In genomic region chr7:117393976-117394375, GRCm38 (mm10) we compare ENCODE assay signal across 11 mouse cellular contexts. TPM values are rescaled to one million over a fixed set of nuclear protein-coding genes. Genes with fewer than 3 reads are reported as not detected.
DNase-seq lines count a peak whose midpoint lies in the region; ATAC-seq and TF ChIP-seq lines count a peak whose summit lies in the region.
"Had no signal": no experiment of that assay in that cellular context is flagged by ENCODE, and none has a peak within 500 bp of the region (broad histone marks: within the 10 kb centered on the region; RNA-seq: fewer than 3 reads in every experiment).

No protein-coding gene starts in this region.

- peaks cover 10% of the 10 kb centered on the region; the same call in 1 of the 2 replicates for H3K36me3 ChIP-seq in forebrain, embryonic 13.5 days (ENCODE audit: poor library complexity, severe bottlenecking)
- H3K36me3 ChIP-seq in forebrain, embryonic 15.5 days: no peaks in the 10 kb centered on the region
- peaks cover 5 to 63% of the 10 kb centered on the region in 2 experiments for H3K36me3 ChIP-seq in MEL (ENCODE audit: control insufficient read depth in 1 of 2, insufficient read depth in 2 of 2, low read length in 2 of 2)
- H3K36me3 ChIP-seq in intestine, postnatal 0 days (ENCODE audit: control insufficient read depth, insufficient read depth): no peaks in the 10 kb centered on the region

- peak; percentile 96 for DNase-seq in MEL (ENCODE audit: low read depth, low spot score)
- no peak for DNase-seq in layer of hippocampus, adult 11-12 months (ENCODE audit: low spot score)
- no peak for DNase-seq in embryo, embryonic 11 days
- DNase-seq in right cerebral cortex, postnatal 25 days: no peak
- DNase-seq: cerebellum, adult 18-20 months; heart, adult 18-20 months had no signal

- peaks cover 35% of the 10 kb centered on the region for H3K79me2 ChIP-seq in MEL (ENCODE audit: control insufficient read depth, insufficient read depth, low read length, poor library complexity)

- H3K4me3 ChIP-seq in forebrain, embryonic 13.5 days: no peak overlapping the region
- no peak overlapping the region for H3K4me3 ChIP-seq in forebrain, embryonic 15.5 days
- H3K4me3 ChIP-seq in MEL (ENCODE audit: control insufficient read depth in 1 of 2, insufficient read depth in 1 of 2, low read depth in 2 of 2, low read length in 2 of 2): peak overlapping the region in 1 of 2 experiments; percentile 29; a peak in 1 of 4 replicates
- no peak overlapping the region for H3K4me3 ChIP-seq in intestine, postnatal 0 days (ENCODE audit: low read depth, low read length)

- no peak for TF ChIP-seq CTCF in MEL (IDR thresholded peaks at IDR 0.05 in 2 of 3, conservative IDR thresholded peaks at IDR 0.05 in 1 of 3; ENCODE audit: control insufficient read depth in 1 of 3, insufficient read depth in 1 of 3, low read depth in 2 of 3, low read length in 3 of 3, poor library complexity in 1 of 3, severe bottlenecking in 1 of 3)
- TF ChIP-seq CTCF in intestine, postnatal 0 days (IDR thresholded peaks at IDR 0.05; ENCODE audit: low read depth): no peak

- peak; percentile 50 to 51; a peak in 2 of 4 replicates for TF ChIP-seq POLR2A in MEL (IDR thresholded peaks at IDR 0.05; ENCODE audit: control insufficient read depth in 1 of 2, insufficient read depth in 1 of 2, low read depth in 1 of 2, low read length in 2 of 2, poor library complexity in 1 of 2)

- no peak for ATAC-seq in forebrain, embryonic 13.5 days
- no peak for ATAC-seq in forebrain, embryonic 15.5 days (replicated peaks)
- peak; percentile 63 for ATAC-seq in intestine, postnatal 0 days
- ATAC-seq in neutrophil, adult 5-6 weeks (ENCODE audit: extremely low read depth, insufficient number of reproducible peaks, low FRiP score, poor library complexity, severe bottlenecking): peak; percentile 87

- TF ChIP-seq RAD21 in MEL (IDR thresholded peaks at IDR 0.05; ENCODE audit: low read depth, low read length): no peak

- 0 out of 2 replicates have a peak overlapping the region, but pooled peaks have one; percentile 2 for H3K27ac ChIP-seq in forebrain, embryonic 13.5 days
- no peak overlapping the region for H3K27ac ChIP-seq in forebrain, embryonic 15.5 days (replicated peaks)
- H3K27ac ChIP-seq in MEL (ENCODE audit: control insufficient read depth, low read depth, low read length): peak overlapping the region; percentile 99
- H3K27ac ChIP-seq in intestine, postnatal 0 days (ENCODE audit: low read depth, low read length): no peak overlapping the region
- H3K27ac ChIP-seq: kidney, postnatal 0 days had no signal

- 76% methylated on average over 4 of the region's 4 CpGs for WGBS in forebrain, embryonic 13.5 days
- WGBS in forebrain, embryonic 15.5 days: 81% methylated on average over 4 of the region's 4 CpGs
- 30% methylated on average over 4 of the region's 4 CpGs for WGBS in intestine, postnatal 0 days

- H3K9ac ChIP-seq in forebrain, embryonic 13.5 days: no peak overlapping the region
- H3K9ac ChIP-seq in forebrain, embryonic 15.5 days (replicated peaks): no peak overlapping the region
- H3K9ac ChIP-seq in MEL (ENCODE audit: control insufficient read depth, low read depth, low read length, poor library complexity, severe bottlenecking): peak overlapping the region; percentile 48
- no peak overlapping the region for H3K9ac ChIP-seq in intestine, postnatal 0 days (ENCODE audit: low read depth, low read length)

- H3K4me2 ChIP-seq in forebrain, embryonic 13.5 days: no peak overlapping the region
- H3K4me2 ChIP-seq in forebrain, embryonic 15.5 days (replicated peaks): no peak overlapping the region
- no peak overlapping the region; the same call in 1 of the 2 replicates for H3K4me2 ChIP-seq in intestine, postnatal 0 days (replicated peaks; ENCODE audit: low read depth)

- H3K9me3 ChIP-seq in forebrain, embryonic 13.5 days (replicated peaks): no peaks in the 10 kb centered on the region
- 0 out of 2 replicates have a peak, but pooled peaks cover 3% of the 10 kb centered on the region for H3K9me3 ChIP-seq in forebrain, embryonic 15.5 days
- no peaks in the 10 kb centered on the region for H3K9me3 ChIP-seq in MEL (replicated peaks; ENCODE audit: insufficient read depth, low read length)
- no peaks in the 10 kb centered on the region for H3K9me3 ChIP-seq in intestine, postnatal 0 days (ENCODE audit: control insufficient read depth)

- H3K27me3 ChIP-seq in forebrain, embryonic 13.5 days: no peaks in the 10 kb centered on the region
- no peaks in the 10 kb centered on the region for H3K27me3 ChIP-seq in forebrain, embryonic 15.5 days
- no peaks in the 10 kb centered on the region for H3K27me3 ChIP-seq in MEL (ENCODE audit: control insufficient read depth in 1 of 2, insufficient read depth in 2 of 2, low read length in 2 of 2)
- no peaks in the 10 kb centered on the region for H3K27me3 ChIP-seq in intestine, postnatal 0 days (replicated peaks; ENCODE audit: control insufficient read depth, insufficient read depth, low read length)

- peak; percentile 98 to 99 for TF ChIP-seq EP300 in MEL (IDR thresholded peaks at IDR 0.05; ENCODE audit: low read depth in 1 of 2, low read length in 2 of 2)

- peaks cover 17% of the 10 kb centered on the region for H3K4me1 ChIP-seq in forebrain, embryonic 13.5 days
- peaks cover 12% of the 10 kb centered on the region for H3K4me1 ChIP-seq in forebrain, embryonic 15.5 days
- H3K4me1 ChIP-seq in MEL (ENCODE audit: control insufficient read depth in 1 of 2, insufficient read depth in 2 of 2, low read length in 2 of 2): peaks cover 31 to 62% of the 10 kb centered on the region in 2 experiments
- H3K4me1 ChIP-seq in intestine, postnatal 0 days (replicated peaks; ENCODE audit: control insufficient read depth, insufficient read depth, low read length): no peaks in the 10 kb centered on the region; the same call in 1 of the 2 replicates

TF ChIP-seq in MEL, 35 proteins besides CTCF, POLR2A, EP300 and RAD21 (continues in another document):
- TF ChIP-seq SMC3 (IDR thresholded peaks at IDR 0.05; ENCODE audit: low read depth, low read length) (no peak), ZKSCAN1 (IDR thresholded peaks at IDR 0.05; ENCODE audit: low read depth, low read length) (no peak), BHLHE40 (IDR thresholded peaks at IDR 0.05; ENCODE audit: borderline replicate concordance, low read depth, low read length) (peak; percentile 39; the same call in 1 of the 2 replicates), USF2 (IDR thresholded peaks at IDR 0.05; ENCODE audit: borderline replicate concordance in 1 of 2, insufficient read depth in 1 of 2, low read depth in 1 of 2, low read length in 2 of 2) (no peak), CHD1 (IDR thresholded peaks at IDR 0.05; ENCODE audit: low read depth, low read length) (no peak), POLR2AphosphoS2 (IDR thresholded peaks at IDR 0.05; ENCODE audit: low read length) (no peak), MAZ (IDR thresholded peaks at IDR 0.05; ENCODE audit: low read depth, low read length) (peak; percentile 68; the same call in 1 of the 2 replicates), UBTF (IDR thresholded peaks at IDR 0.05; ENCODE audit: borderline replicate concordance, insufficient read depth, low read depth, low read length) (no peak), MAFK (IDR thresholded peaks at IDR 0.05; ENCODE audit: borderline replicate concordance, low read depth, low read length) (peak; percentile 64; the same call in 1 of the 2 replicates), MEF2A (IDR thresholded peaks at IDR 0.05; ENCODE audit: extremely low read depth, insufficient replicate concordance, low read depth, low read length, poor library complexity, severe bottlenecking) (no peak), NRF1 (IDR thresholded peaks at IDR 0.05; ENCODE audit: insufficient read depth, low read depth, low read length, poor library complexity, severe bottlenecking) (no peak), ZMIZ1 (IDR thresholded peaks at IDR 0.05; ENCODE audit: low read depth, low read length) (0 out of 2 replicates have a peak, but pooled peaks have one; percentile 27), MAX (IDR thresholded peaks at IDR 0.05; ENCODE audit: low read length) (no peak; the same call in 1 of the 2 replicates), USF1 (IDR thresholded peaks at IDR 0.05; ENCODE audit: low read depth, low read length) (no peak), ZC3H11A (IDR thresholded peaks at IDR 0.05; ENCODE audit: low read depth, low read length) (no peak), POLR2AphosphoS5 (IDR thresholded peaks at IDR 0.05; ENCODE audit: borderline replicate concordance, low read depth, low read length) (no peak), SIN3A (IDR thresholded peaks at IDR 0.05; ENCODE audit: low read length) (peak; percentile 93), ETS1 (IDR thresholded peaks at IDR 0.05; ENCODE audit: low read depth, low read length) (peak; percentile 94), GABPA (IDR thresholded peaks at IDR 0.05; ENCODE audit: low read depth, low read length) (no peak), MYC (IDR thresholded peaks at IDR 0.05; ENCODE audit: low read depth, low read length) (peak; percentile 68), E2F4 (IDR thresholded peaks at IDR 0.05; ENCODE audit: borderline replicate concordance, low read depth, low read length) (no peak), JUND (IDR thresholded peaks at IDR 0.05; ENCODE audit: low read depth, low read length) (peak; percentile 85), CHD2 (IDR thresholded peaks at IDR 0.05; ENCODE audit: low read length) (peak; percentile 55), NELFE (IDR thresholded peaks at IDR 0.05; ENCODE audit: low read depth, low read length) (peak; percentile 45; the same call in 1 of the 2 replicates), GATA1 (IDR thresholded peaks at IDR 0.05; ENCODE audit: low read depth, low read length) (peak; percentile 93), ZNF384 (IDR thresholded peaks at IDR 0.05; ENCODE audit: low read depth, low read length) (no peak), TBP (IDR thresholded peaks at IDR 0.05; ENCODE audit: low read depth, low read length) (no peak), RCOR1 (IDR thresholded peaks at IDR 0.05; ENCODE audit: low read depth, low read length) (peak; percentile 90), ELF1 (IDR thresholded peaks at IDR 0.05; ENCODE audit: low read depth, low read length) (no peak), MXI1 (IDR thresholded peaks at IDR 0.05; ENCODE audit: low read depth, low read length) (peak; percentile 57), HCFC1 (IDR thresholded peaks at IDR 0.05; ENCODE audit: low read depth, low read length) (no peak)

RNA-seq across cellular contexts. Expression of gene Xylt1, which starts 13.2 kb away (rescaled TPM):
- 2.4 and 2.5 TPM in 2 replicates for polyA plus RNA-seq in forebrain, embryonic 13.5 days (2015; fragmentation: Nextera tagmentation; extraction: Ambion mirVana)
- polyA plus RNA-seq in forebrain, embryonic 15.5 days (2015; fragmentation: Nextera tagmentation; extraction: Ambion mirVana): 2.0 and 2.5 TPM in 2 replicates
- 9.0 and 9.4 TPM in 2 replicates for total RNA-seq in MEL (2012; rRNA removed)
- 10 to 100 TPM in 1 of 2 experiments, not detected in 1; 13.3 TPM for polyA plus RNA-seq in MEL (2012; ENCODE audit: insufficient read depth in 1 of 2, insufficient read length in 2 of 2, low read depth in 1 of 2, low replicate concordance in 2 of 2, missing spikeins in 1 of 2)
- polyA plus RNA-seq in intestine, postnatal 0 days (2015; fragmentation: Nextera tagmentation; extraction: Ambion mirVana): 0.52 and 0.60 TPM in 2 replicates
- total RNA-seq in neutrophil, adult 5-6 weeks (2017): 118 and 138 TPM in 2 replicates

Comparison
In these comparisons a context has a peak if more than half of its experiments do, and no peak if none do; other contexts are left out.
1. H3K27ac ChIP-seq: peak in forebrain, embryonic 13.5 days (single experiment) and MEL (single experiment); none in forebrain, embryonic 15.5 days (single experiment) and intestine, postnatal 0 days (single experiment).
2. ATAC-seq: peak in intestine, postnatal 0 days (single experiment) and neutrophil, adult 5-6 weeks (single experiment); none in forebrain, embryonic 13.5 days (single experiment) and forebrain, embryonic 15.5 days (single experiment).